Comparison of ENCODE assay signal across 17 mouse cellular contexts in the genomic region with DNA sequence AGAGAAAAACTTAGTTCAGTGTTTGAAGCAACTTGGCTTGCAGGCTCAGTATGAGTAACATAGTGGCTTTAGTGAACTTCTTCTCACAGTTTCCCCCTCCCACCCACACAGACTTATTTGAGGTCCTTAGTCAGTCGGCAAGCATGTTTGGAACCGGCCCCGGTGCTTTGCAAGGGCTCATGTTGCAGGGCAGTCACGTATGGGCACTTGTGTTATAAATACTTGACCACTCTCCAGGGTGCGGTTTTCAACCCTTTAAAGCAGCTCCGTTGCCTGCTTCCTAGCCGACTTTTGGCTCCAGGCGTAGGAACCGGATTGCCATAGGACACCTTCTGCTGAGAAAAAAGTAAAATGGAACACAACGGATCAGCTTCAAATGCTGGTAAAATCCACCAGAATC. TPM values are rescaled to one million over a fixed set of nuclear protein-coding genes. Genes with fewer than 3 reads are reported as not detected.
DNase-seq lines count a peak whose midpoint lies in the region; ATAC-seq and TF ChIP-seq lines count a peak whose summit lies in the region.
"Had no signal": no experiment of that assay in that cellular context is flagged by ENCODE, and none has a peak within 500 bp of the region (broad histone marks: within the 10 kb centered on the region; RNA-seq: fewer than 3 reads in every experiment).

A gene (plus strand): TSS at position 244 of the 400 bp plus-strand sequence.

- no peak for TF ChIP-seq EP300 in heart, postnatal 0 days (IDR thresholded peaks at IDR 0.05; ENCODE audit: low read depth)

- peak within 1 kb of the TSS; percentile 60 for H3K9ac ChIP-seq in heart, postnatal 0 days (replicated peaks; ENCODE audit: low read depth, low read length)
- H3K9ac ChIP-seq: hindbrain, embryonic 14.5 days; liver, embryonic 15.5 days had no signal

- 71% methylated on average over 10 of the region's 10 CpGs for WGBS in lung, adult 2 months
- 38% methylated on average over 10 of the region's 10 CpGs for WGBS in heart, postnatal 0 days

- no peak for TF ChIP-seq CTCF in lung, adult 2 months (IDR thresholded peaks at IDR 0.05; ENCODE audit: insufficient read depth, low read length)
- no peak for TF ChIP-seq CTCF in heart, postnatal 0 days (IDR thresholded peaks at IDR 0.05; ENCODE audit: low read depth)

- ATAC-seq in heart, postnatal 0 days (ENCODE audit: insufficient read depth, low read depth), result peak; percentile 88
- ATAC-seq in inflammation-experienced regulatory T-cells, adult 6 months, result no peak
- no peak for ATAC-seq in CD4-positive, CD25-positive, alpha-beta regulatory T cell, adult 4 months
- ATAC-seq: forebrain, embryonic 16.5 days had no signal

- H3K4me1 ChIP-seq in lung, adult 2 months (ENCODE audit: control insufficient read depth, insufficient read depth, low read length), result no peaks in the 10 kb centered on the region
- H3K4me1 ChIP-seq in heart, postnatal 0 days (ENCODE audit: control insufficient read depth, insufficient read depth), result peaks cover 4% of the 10 kb centered on the region; the same call in 1 of the 2 replicates
- H3K4me1 ChIP-seq: liver, embryonic 15.5 days had no signal

- H3K9me3 ChIP-seq in heart, postnatal 0 days (replicated peaks; ENCODE audit: control insufficient read depth, low read length), result no peaks in the 10 kb centered on the region
- H3K9me3 ChIP-seq: liver, embryonic 15.5 days had no signal

- H3K27me3 ChIP-seq in heart, postnatal 0 days (ENCODE audit: control insufficient read depth, insufficient read depth, low read length), result no peaks in the 10 kb centered on the region
- H3K27me3 ChIP-seq: liver, embryonic 15.5 days had no signal

- H3K4me2 ChIP-seq in heart, postnatal 0 days (ENCODE audit: low read depth, low read length), result peak within 1 kb of the TSS; percentile 61
- H3K4me2 ChIP-seq: hindbrain, embryonic 14.5 days; liver, embryonic 15.5 days had no signal

- H3K4me3 ChIP-seq in lung, adult 2 months (replicated peaks; ENCODE audit: extremely low read depth, low read depth, low read length), result no peak within 1 kb of the TSS
- H3K4me3 ChIP-seq in heart, postnatal 0 days (ENCODE audit: low read depth, low read length), result peak within 1 kb of the TSS; percentile 39
- H3K4me3 ChIP-seq: liver, embryonic 15.5 days had no signal

- peaks cover 12% of the 10 kb centered on the region; the same call in 1 of the 2 replicates for H3K36me3 ChIP-seq in heart, postnatal 0 days (replicated peaks; ENCODE audit: control insufficient read depth, insufficient read depth, low read length)
- H3K36me3 ChIP-seq: liver, embryonic 15.5 days had no signal

- no peak for TF ChIP-seq POLR2A in lung, adult 2 months (IDR thresholded peaks at IDR 0.05; ENCODE audit: borderline replicate concordance, extremely low read depth, low read depth, low read length)

- peak within 1 kb of the TSS; percentile 88 for H3K27ac ChIP-seq in heart, postnatal 0 days (ENCODE audit: low read depth)
- H3K27ac ChIP-seq: hindbrain, embryonic 14.5 days; liver, embryonic 15.5 days; stomach, postnatal 0 days had no signal

- DNase-seq in lung, postnatal 10 days, result peak; percentile 29
- no peak for DNase-seq in lung, adult 2 months
- DNase-seq in gastrocnemius, postnatal 25 days, result peak; percentile 70
- DNase-seq in heart, postnatal 0 days (ENCODE audit: low spot score), result peak; percentile 85
- DNase-seq in neural tube, embryonic 10.5 days (ENCODE audit: extremely low spot score, low spot score), result no peak
- no peak for DNase-seq in layer of hippocampus, adult 8-10 months (ENCODE audit: low spot score in 2 of 2)
- DNase-seq: adrenal gland, postnatal 14 days; cerebellum, postnatal 36 days; kidney, adult 8-10 months; right cerebral cortex, postnatal 4 days had no signal

RNA-seq across cellular contexts. Expression of the gene that starts here (rescaled TPM):
- 0.17 and 1.5 TPM in 2 replicates for polyA plus RNA-seq in lung, adult 2 months (2012; rRNA removed)
- 100 to 1,000 TPM; 106 to 147 TPM for total RNA-seq in gastrocnemius, postnatal 25 days (2021)
- total RNA-seq in heart, postnatal 0 days (2014; rRNA removed; ENCODE audit: low replicate concordance), result 18.1 and 27.7 TPM in 2 replicates
- 25.0 and 27.7 TPM in 2 replicates for polyA plus RNA-seq in heart, postnatal 0 days (2015; fragmentation: Nextera tagmentation; extraction: Ambion mirVana)
- not detected for polyA plus RNA-seq in inflammation-experienced regulatory T-cells, adult 6 months (2017; shearing (Covaris generic))
- not detected for polyA plus RNA-seq in CD4-positive, CD25-positive, alpha-beta regulatory T cell, adult 4 months (2017; shearing (Covaris generic))
- 1 to 10 TPM; 1.5 to 3.4 (median 2.3) TPM for total RNA-seq in layer of hippocampus, adult 8-10 months (2022)
- total RNA-seq: megakaryocyte-erythroid progenitor cell, adult 5-6 weeks had no signal

Comparison
In these comparisons a context has a peak if more than half of its experiments do, and no peak if none do; other contexts are left out.
1. RNA of the gene that starts here (polyA plus RNA-seq): 25.0 to 27.7 TPM in heart, postnatal 0 days; 0.17 to 1.5 TPM in lung, adult 2 months, not detected in inflammation-experienced regulatory T-cells, adult 6 months and not detected in CD4-positive, CD25-positive, alpha-beta regulatory T cell, adult 4 months; every median in the first group is over 10 times any median in the second.
2. DNase-seq: peak in lung, postnatal 10 days (single experiment), gastrocnemius, postnatal 25 days (single experiment) and heart, postnatal 0 days (single experiment); none in lung, adult 2 months (single experiment), neural tube, embryonic 10.5 days (single experiment) and layer of hippocampus, adult 8-10 months (0 of 2).